Mouse (Mus musculus): ENCODE measurements at regions not wholly inside any gene's neighbourhood (a gene's known extent, or its start where the extent isn't known, plus 50 kb on each side); places are given as distances from the start of the nearest gene placed in this dataset.

GRCm38 (mm10) chr16:76076231-76076630 is 54.1 kb upstream of the Samsn1 start:
- DNase-seq = no peak

All from kidney, adult 11 months (tissue).